In the genomic region with DNA sequence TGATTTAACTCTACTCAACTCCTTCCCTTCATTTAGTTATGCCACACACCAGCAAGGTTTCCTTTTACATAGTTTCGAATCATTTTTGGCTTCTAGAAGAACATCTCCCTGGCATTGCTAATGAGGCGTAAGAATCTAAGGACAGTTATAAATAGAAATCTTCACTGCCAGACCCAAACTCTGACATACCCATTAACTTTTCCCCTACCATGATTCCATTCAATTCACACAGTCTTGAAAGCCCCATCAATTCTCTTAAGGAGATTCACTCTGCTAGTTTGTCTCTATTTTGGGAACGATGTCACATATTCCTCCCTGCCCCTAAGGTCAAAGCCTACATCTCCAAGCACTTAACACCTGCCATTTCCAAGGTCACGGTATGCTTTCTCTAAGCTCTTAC, we compare ENCODE assay signal across 28 mouse cellular contexts. TPM values are rescaled to one million over a fixed set of nuclear protein-coding genes. Genes with fewer than 3 reads are reported as not detected.
"Had no signal": no experiment of that assay in that cellular context is flagged by ENCODE, and none has a peak within 500 bp of the region (broad histone marks: within the 10 kb centered on the region; RNA-seq: fewer than 3 reads in every experiment).

No protein-coding gene starts in this region.

- H3K27ac ChIP-seq: kidney, postnatal 0 days; layer of hippocampus, adult 2 months; limb, embryonic 10.5 days; limb, embryonic 13.5 days; liver, embryonic 12.5 days; liver, embryonic 15.5 days; lung, embryonic 15.5 days; midbrain, embryonic 10.5 days; midbrain, embryonic 13.5 days; neural tube, embryonic 12.5 days had no signal

- H3K4me2 ChIP-seq: limb, embryonic 13.5 days; liver, embryonic 12.5 days; liver, embryonic 15.5 days; lung, embryonic 15.5 days; midbrain, embryonic 13.5 days; neural tube, embryonic 12.5 days had no signal

- ATAC-seq: liver, embryonic 12.5 days; midbrain, embryonic 13.5 days had no signal

- H3K4me1 ChIP-seq: limb, embryonic 10.5 days; limb, embryonic 13.5 days; liver, embryonic 12.5 days; liver, embryonic 15.5 days; lung, embryonic 15.5 days had no signal

- H3K4me3 ChIP-seq: layer of hippocampus, adult 2 months; limb, embryonic 10.5 days; limb, embryonic 13.5 days; liver, embryonic 12.5 days; liver, embryonic 15.5 days; lung, embryonic 15.5 days; megakaryocyte, embryonic 14.5 days; midbrain, embryonic 10.5 days; midbrain, embryonic 13.5 days; neural tube, embryonic 12.5 days had no signal

- H3K27me3 ChIP-seq: limb, embryonic 13.5 days; liver, embryonic 12.5 days; liver, embryonic 15.5 days; lung, embryonic 15.5 days; megakaryocyte, embryonic 14.5 days; midbrain, embryonic 13.5 days; neural tube, embryonic 12.5 days had no signal

- H3K9ac ChIP-seq: limb, embryonic 13.5 days; liver, embryonic 12.5 days; liver, embryonic 15.5 days; lung, embryonic 15.5 days; midbrain, embryonic 13.5 days; neural tube, embryonic 12.5 days had no signal

- H3K36me3 ChIP-seq: limb, embryonic 10.5 days; limb, embryonic 13.5 days; liver, embryonic 12.5 days; liver, embryonic 15.5 days; lung, embryonic 15.5 days; midbrain, embryonic 10.5 days; midbrain, embryonic 13.5 days; neural tube, embryonic 12.5 days had no signal

- H3K9me3 ChIP-seq: limb, embryonic 10.5 days; limb, embryonic 13.5 days; liver, embryonic 12.5 days; liver, embryonic 15.5 days; lung, embryonic 15.5 days; megakaryocyte, embryonic 14.5 days; midbrain, embryonic 10.5 days; midbrain, embryonic 13.5 days; neural tube, embryonic 12.5 days had no signal

- DNase-seq: kidney, postnatal 25 days; layer of hippocampus, adult 9-11 months; liver; lung, adult 18-20 months; lung, postnatal 10 days; lung, postnatal 36 days; thymus, adult 18-20 months; thymus, postnatal 36 days had no signal

RNA-seq across cellular contexts. Expression of gene Clec12b, which starts 0.7 kb away (rescaled TPM):
- total RNA-seq: layer of hippocampus, adult 2 months; layer of hippocampus, postnatal 25 days; left cerebral cortex, adult 18-20 months; left cerebral cortex, postnatal 25 days had no signal
- polyA plus RNA-seq: kidney, embryonic 14.5 days; large intestine, adult 2 months; limb, embryonic 10.5 days; liver, embryonic 12.5 days; midbrain, embryonic 10.5 days; neural tube, embryonic 12.5 days; small intestine, adult 2 months; spleen, adult 2 months; stomach, embryonic 16.5 days had no signal

RNA-seq across cellular contexts. Expression of gene Clec1b, which starts 12.1 kb away (rescaled TPM):
- total RNA-seq: layer of hippocampus, adult 2 months; layer of hippocampus, postnatal 25 days; left cerebral cortex, postnatal 25 days had no signal
- polyA plus RNA-seq: testis, adult 2 months had no signal

RNA-seq across cellular contexts. Expression of gene Clec9a, which starts 23.7 kb away (rescaled TPM):
- total RNA-seq: layer of hippocampus, adult 2 months; layer of hippocampus, postnatal 25 days; left cerebral cortex, adult 18-20 months; left cerebral cortex, postnatal 25 days had no signal
- polyA plus RNA-seq: testis, adult 2 months had no signal

RNA-seq across cellular contexts. Expression of gene Clec12a, which starts 42.5 kb away (rescaled TPM):
- total RNA-seq: layer of hippocampus, adult 2 months; layer of hippocampus, postnatal 25 days had no signal

RNA-seq across cellular contexts. Expression of gene 4922502D21Rik, which starts 53.4 kb away (rescaled TPM):
- total RNA-seq: layer of hippocampus, adult 2 months; layer of hippocampus, postnatal 25 days; left cerebral cortex, adult 18-20 months; left cerebral cortex, postnatal 25 days had no signal
- polyA plus RNA-seq: kidney, embryonic 14.5 days; kidney, postnatal 0 days; large intestine, adult 2 months; limb, embryonic 10.5 days; limb, embryonic 13.5 days; liver, embryonic 12.5 days; liver, embryonic 15.5 days; lung, embryonic 15.5 days; midbrain, embryonic 10.5 days; midbrain, embryonic 13.5 days; neural tube, embryonic 12.5 days; small intestine, adult 2 months; spleen, adult 2 months; stomach, embryonic 16.5 days had no signal
